Mouse (Mus musculus): Measurements from ENCODE around the gene Crx.

DNA sequence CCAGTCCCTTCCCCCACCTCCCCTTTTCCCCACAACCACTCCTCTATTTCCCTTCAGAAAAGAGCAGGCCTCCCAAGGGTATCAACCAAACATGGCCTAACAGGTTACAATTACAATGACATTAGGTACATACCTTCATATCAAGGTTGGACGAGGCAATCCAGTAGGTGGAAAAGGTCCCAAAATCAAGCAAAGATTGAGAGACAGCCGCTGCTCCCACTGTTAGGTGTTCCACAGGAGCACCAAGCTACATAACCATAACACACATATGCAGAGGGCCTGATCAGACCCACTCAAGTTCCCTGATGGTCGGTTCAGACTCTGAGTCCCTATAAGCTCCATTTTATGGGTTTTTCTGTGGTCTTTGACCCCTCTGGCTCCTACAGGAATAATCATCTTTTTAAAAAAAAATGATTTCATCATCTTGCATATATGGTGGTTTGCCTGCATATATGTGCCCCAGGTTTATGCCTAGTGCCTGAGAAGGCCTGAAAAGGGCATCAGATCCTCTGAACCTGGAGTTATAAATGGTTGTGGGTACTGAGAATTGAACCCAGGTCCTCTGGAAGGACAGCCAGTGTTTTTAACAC lies 36.5 kb upstream of the Crx start:
- TF ChIP-seq POLR2A (IDR thresholded peaks at IDR 0.05; ENCODE audit: borderline replicate concordance, extremely low read depth, low read depth, low read length), result no peak
- no peak for TF ChIP-seq CTCF (IDR thresholded peaks at IDR 0.05; ENCODE audit: insufficient read depth, low read length)

Data from lung, adult 2 months (tissue).